Mouse (Mus musculus): Measurements from ENCODE around the gene Csrp3. TPM values are rescaled to one million over a fixed set of nuclear protein-coding genes. Genes with fewer than 3 reads are reported as not detected.

Gene Csrp3
- polyA plus RNA-seq, 1 experiment from 2014 or later, result 101 TPM

- ATAC-seq (ENCODE audit: insufficient number of reproducible peaks, low FRiP score, low TSS enrichment, low read depth), result no peak
- no peak overlapping the region for H3K4me2 ChIP-seq (replicated peaks)
- H3K27me3 ChIP-seq, result no peaks in the 10 kb centered on the region
- H3K9ac ChIP-seq, result no peak overlapping the region
- H3K27ac ChIP-seq (replicated peaks), result no peak overlapping the region
- 76% methylated on average over 5 of the region's 5 CpGs for WGBS
- no peaks in the 10 kb centered on the region for H3K4me1 ChIP-seq
- H3K4me3 ChIP-seq (replicated peaks), result no peak overlapping the region
- peaks cover 35% of the 10 kb centered on the region for H3K36me3 ChIP-seq
- H3K9me3 ChIP-seq (replicated peaks), result no peaks in the 10 kb centered on the region
Measured at GRCm38 (mm10) chr7:48829177-48829910, 18.5 kb downstream of the Csrp3 start.

GRCm38 (mm10) chr7:48825170-48825569 is 22.7 kb downstream of the Csrp3 start:
- no peak for ATAC-seq (ENCODE audit: insufficient number of reproducible peaks, low FRiP score, low TSS enrichment, low read depth)
- Histone ChIP-seq H3K4me1 (no peaks in the 10 kb centered on the region), H3K9me3 (replicated peaks) (no peaks in the 10 kb centered on the region), H3K4me2 (replicated peaks) (no peak overlapping the region), H3K27ac (replicated peaks) (no peak overlapping the region), H3K27me3 (no peaks in the 10 kb centered on the region), H3K36me3 (peaks cover 62% of the 10 kb centered on the region), H3K9ac (no peak overlapping the region), H3K4me3 (replicated peaks) (no peak overlapping the region)
- WGBS, result 84% methylated on average over 6 of the region's 6 CpGs

- peaks cover 67% of the 10 kb centered on the region for H3K36me3 ChIP-seq
- H3K4me1 ChIP-seq, result no peaks in the 10 kb centered on the region
- no peak overlapping the region for H3K27ac ChIP-seq (replicated peaks)
- ATAC-seq (ENCODE audit: insufficient number of reproducible peaks, low FRiP score, low TSS enrichment, low read depth), result no peak
- no peak overlapping the region for H3K4me3 ChIP-seq (replicated peaks)
- H3K4me2 ChIP-seq (replicated peaks), result no peak overlapping the region
- H3K9ac ChIP-seq, result no peak overlapping the region
- no peaks in the 10 kb centered on the region for H3K27me3 ChIP-seq
- 96% methylated on average over 1 of the region's 1 CpGs for WGBS
- no peaks in the 10 kb centered on the region for H3K9me3 ChIP-seq (replicated peaks)
Measured at GRCm38 (mm10) chr7:48824671-48825070, 23.2 kb downstream of the Csrp3 start.

GRCm38 (mm10) chr7:48823621-48824020 is 24.2 kb downstream of the Csrp3 start:
- no peak overlapping the region for H3K4me2 ChIP-seq (replicated peaks)
- no peaks in the 10 kb centered on the region for H3K4me1 ChIP-seq
- H3K27me3 ChIP-seq, result no peaks in the 10 kb centered on the region
- H3K27ac ChIP-seq (replicated peaks), result no peak overlapping the region
- 94% methylated on average over 3 of the region's 3 CpGs for WGBS
- H3K9ac ChIP-seq, result no peak overlapping the region
- peaks cover 67% of the 10 kb centered on the region for H3K36me3 ChIP-seq
- ATAC-seq (ENCODE audit: insufficient number of reproducible peaks, low FRiP score, low TSS enrichment, low read depth), result no peak
- no peak overlapping the region for H3K4me3 ChIP-seq (replicated peaks)
- H3K9me3 ChIP-seq (replicated peaks), result no peaks in the 10 kb centered on the region

- 77% methylated on average over 5 of the region's 5 CpGs for WGBS
- H3K36me3 ChIP-seq, result peaks cover 69% of the 10 kb centered on the region
- H3K4me3 ChIP-seq (replicated peaks), result no peak overlapping the region
- no peak for ATAC-seq (ENCODE audit: insufficient number of reproducible peaks, low FRiP score, low TSS enrichment, low read depth)
- H3K4me1 ChIP-seq, result no peaks in the 10 kb centered on the region
- no peak overlapping the region for H3K9ac ChIP-seq
- no peaks in the 10 kb centered on the region for H3K27me3 ChIP-seq
- no peak overlapping the region for H3K27ac ChIP-seq (replicated peaks)
- H3K4me2 ChIP-seq (replicated peaks), result no peak overlapping the region
- H3K9me3 ChIP-seq (replicated peaks), result no peaks in the 10 kb centered on the region
Measured at GRCm38 (mm10) chr7:48821654-48822053, 26.2 kb downstream of the Csrp3 start.

GRCm38 (mm10) chr7:48813594-48813993 is 34.2 kb downstream of the Csrp3 start:
- H3K27me3 ChIP-seq, result no peaks in the 10 kb centered on the region
- no peak overlapping the region for H3K4me2 ChIP-seq (replicated peaks)
- H3K27ac ChIP-seq (replicated peaks), result no peak overlapping the region
- H3K4me1 ChIP-seq, result no peaks in the 10 kb centered on the region
- H3K9ac ChIP-seq, result no peak overlapping the region
- H3K9me3 ChIP-seq (replicated peaks), result no peaks in the 10 kb centered on the region
- WGBS, result 86% methylated on average over 1 of the region's 1 CpGs
- no peak overlapping the region for H3K4me3 ChIP-seq (replicated peaks)
- ATAC-seq (ENCODE audit: insufficient number of reproducible peaks, low FRiP score, low TSS enrichment, low read depth), result no peak
- H3K36me3 ChIP-seq, result peaks cover 33% of the 10 kb centered on the region; the same call in 1 of the 2 replicates

- H3K36me3 ChIP-seq, result peaks cover 31% of the 10 kb centered on the region
- H3K9ac ChIP-seq, result no peak overlapping the region
- H3K4me2 ChIP-seq (replicated peaks), result no peak overlapping the region
- H3K4me1 ChIP-seq, result no peaks in the 10 kb centered on the region
- no peaks in the 10 kb centered on the region for H3K9me3 ChIP-seq (replicated peaks)
- no peak overlapping the region for H3K27ac ChIP-seq (replicated peaks)
- H3K27me3 ChIP-seq, result no peaks in the 10 kb centered on the region
- H3K4me3 ChIP-seq (replicated peaks), result no peak overlapping the region
- ATAC-seq (ENCODE audit: insufficient number of reproducible peaks, low FRiP score, low TSS enrichment, low read depth), result no peak
Measured at GRCm38 (mm10) chr7:48812358-48812757, 35.5 kb downstream of the Csrp3 start.

GRCm38 (mm10) chr7:48810652-48811051 is 37.2 kb downstream of the Csrp3 start:
- WGBS, result 95% methylated on average over 1 of the region's 1 CpGs
- no peaks in the 10 kb centered on the region for H3K27me3 ChIP-seq
- no peak overlapping the region for H3K9ac ChIP-seq
- H3K4me1 ChIP-seq, result no peaks in the 10 kb centered on the region
- peaks cover 38% of the 10 kb centered on the region for H3K36me3 ChIP-seq
- ATAC-seq (ENCODE audit: insufficient number of reproducible peaks, low FRiP score, low TSS enrichment, low read depth), result no peak
- H3K4me3 ChIP-seq (replicated peaks), result no peak overlapping the region
- no peak overlapping the region for H3K4me2 ChIP-seq (replicated peaks)
- H3K9me3 ChIP-seq (replicated peaks), result no peaks in the 10 kb centered on the region
- H3K27ac ChIP-seq (replicated peaks), result no peak overlapping the region

- no peak overlapping the region for H3K4me3 ChIP-seq (replicated peaks)
- 86% methylated on average over 4 of the region's 4 CpGs for WGBS
- peaks cover 50% of the 10 kb centered on the region for H3K36me3 ChIP-seq
- no peaks in the 10 kb centered on the region for H3K4me1 ChIP-seq
- no peak overlapping the region for H3K4me2 ChIP-seq (replicated peaks)
- H3K27ac ChIP-seq (replicated peaks), result no peak overlapping the region
- no peak for ATAC-seq (ENCODE audit: insufficient number of reproducible peaks, low FRiP score, low TSS enrichment, low read depth)
- no peak overlapping the region for H3K9ac ChIP-seq
- H3K27me3 ChIP-seq, result no peaks in the 10 kb centered on the region
- no peaks in the 10 kb centered on the region for H3K9me3 ChIP-seq (replicated peaks)
Measured at GRCm38 (mm10) chr7:48806587-48806986, 41.2 kb downstream of the Csrp3 start.

GRCm38 (mm10) chr7:48803381-48803780 is 44.5 kb downstream of the Csrp3 start:
- Histone ChIP-seq H3K36me3 (peaks cover 46% of the 10 kb centered on the region), H3K27ac (replicated peaks) (no peak overlapping the region), H3K4me2 (replicated peaks) (no peak overlapping the region), H3K27me3 (no peaks in the 10 kb centered on the region), H3K9ac (no peak overlapping the region), H3K4me1 (no peaks in the 10 kb centered on the region), H3K4me3 (replicated peaks) (no peak overlapping the region), H3K9me3 (replicated peaks) (no peaks in the 10 kb centered on the region)
- ATAC-seq (ENCODE audit: insufficient number of reproducible peaks, low FRiP score, low TSS enrichment, low read depth), result no peak
- 69% methylated on average over 7 of the region's 7 CpGs for WGBS

- Histone ChIP-seq H3K4me3 (replicated peaks) (no peak overlapping the region), H3K27me3 (no peaks in the 10 kb centered on the region), H3K27ac (replicated peaks) (no peak overlapping the region), H3K4me1 (peaks cover 4% of the 10 kb centered on the region; the same call in 1 of the 2 replicates), H3K4me2 (replicated peaks) (no peak overlapping the region), H3K9ac (no peak overlapping the region), H3K36me3 (no peaks in the 10 kb centered on the region), H3K9me3 (replicated peaks) (no peaks in the 10 kb centered on the region)
- 81% methylated on average over 3 of the region's 3 CpGs for WGBS
- ATAC-seq (ENCODE audit: insufficient number of reproducible peaks, low FRiP score, low TSS enrichment, low read depth), result no peak
Measured at GRCm38 (mm10) chr7:48795130-48795529, 52.7 kb downstream of the Csrp3 start.

- Histone ChIP-seq H3K27me3 (no peaks in the 10 kb centered on the region), H3K9me3 (replicated peaks) (no peaks in the 10 kb centered on the region), H3K4me2 (replicated peaks) (no peak overlapping the region), H3K36me3 (no peaks in the 10 kb centered on the region), H3K4me3 (replicated peaks) (no peak overlapping the region), H3K4me1 (peaks cover 14% of the 10 kb centered on the region; the same call in 1 of the 2 replicates), H3K27ac (replicated peaks) (no peak overlapping the region), H3K9ac (no peak overlapping the region)
- WGBS, result 88% methylated on average over 3 of the region's 3 CpGs
- no peak for ATAC-seq (ENCODE audit: insufficient number of reproducible peaks, low FRiP score, low TSS enrichment, low read depth)
Measured at GRCm38 (mm10) chr7:48791412-48791811, 56.4 kb downstream of the Csrp3 start.
